Mouse (Mus musculus) embryo, embryonic 9.5 days (tissue): Measurements from ENCODE around the gene Aicda.
"Not testable (repeated sequence)": the region's sequence is repeated elsewhere in the genome, so short reads cannot be mapped to it uniquely, and the experiment has no call there.

Experiments
- DNase-seq: peaks from one replicate; pipeline ENCODE4 v3.0.0-alpha.2; 2017; ENCODE audit errors: extremely low spot score

The Aicda gene

DNA sequence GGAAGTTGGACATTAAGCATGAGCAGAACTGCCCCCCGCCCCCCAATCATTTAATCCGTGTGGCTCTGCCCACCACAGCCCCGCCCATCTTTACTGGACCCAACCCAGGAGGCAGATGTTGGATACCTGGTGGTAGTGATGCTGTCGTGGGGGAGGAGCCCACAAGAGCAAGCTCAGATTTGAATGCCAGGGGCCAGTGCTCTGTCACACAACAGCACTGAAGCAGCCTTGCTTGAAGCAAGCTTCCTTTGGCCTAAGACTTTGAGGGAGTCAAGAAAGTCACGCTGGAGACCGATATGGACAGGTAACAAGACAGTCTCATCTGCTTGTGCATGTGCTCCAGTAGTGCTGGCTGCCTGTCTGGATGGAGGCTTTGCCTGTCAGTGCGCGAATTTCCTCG lies at the start of gene Aicda:
TSS of gene Aicda (plus strand) at position 196 of the 400 bp plus-strand sequence.
- DNase-seq = no peak

DNA sequence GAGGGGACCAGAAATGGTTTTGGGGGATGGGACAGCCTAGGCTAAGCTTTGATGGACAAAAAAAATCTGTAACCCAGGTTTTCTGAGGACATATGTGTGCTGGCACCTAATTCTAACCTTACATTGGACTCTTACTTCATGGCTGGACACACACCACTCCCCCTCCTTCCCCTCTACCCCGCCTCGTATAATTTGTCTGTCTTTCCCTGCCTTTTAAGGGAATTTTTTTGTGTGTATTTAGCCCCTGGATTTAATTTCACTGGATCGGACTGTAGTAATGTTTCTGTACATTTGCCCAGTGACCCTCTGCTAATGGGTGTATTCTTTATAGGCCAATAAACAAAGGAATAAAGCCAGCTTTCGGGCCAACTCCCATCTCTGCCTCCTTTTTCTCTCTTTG lies 48.6 kb upstream of the Aicda start:
- no peak for DNase-seq

- no peak for DNase-seq
These were observed 48.1 kb upstream of the Aicda start, which contains the start of gene Mfap5 for GRCm38 (mm10) chr6:122505545-122505944. Gene Mfap5, plus strand, starts transcription at chr6:122505845.

DNA sequence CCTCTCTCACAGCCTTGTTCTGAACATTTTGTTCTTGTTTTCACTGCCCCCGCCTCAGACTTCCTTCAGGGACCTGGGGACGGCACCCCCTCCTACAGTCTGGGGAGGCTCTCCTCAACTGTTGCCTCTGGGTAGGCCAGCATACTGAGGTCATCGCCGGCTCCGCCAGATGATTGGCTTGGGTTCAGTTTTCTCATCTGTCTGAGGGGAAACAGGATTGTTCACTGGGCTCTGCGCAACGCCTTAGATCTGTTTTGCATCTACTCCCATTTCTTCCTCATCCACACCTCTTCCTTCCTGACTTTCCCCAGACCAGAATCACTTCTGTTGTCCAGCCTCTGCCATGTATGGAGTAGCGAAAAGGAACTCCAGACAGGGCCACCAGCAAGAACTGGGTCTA lies 45.1 kb upstream of the Aicda start:
- DNase-seq = no peak

- DNase-seq = no peak
These were observed 40.4 kb upstream of the Aicda start for GRCm38 (mm10) chr6:122512914-122513878.

- DNase-seq = no peak
These were observed 39.3 kb upstream of the Aicda start for GRCm38 (mm10) chr6:122514312-122514711.

- not testable (repeated sequence) for DNase-seq
These were observed 37.8 kb upstream of the Aicda start for GRCm38 (mm10) chr6:122515762-122516161.

GRCm38 (mm10) chr6:122517668-122518067 lies 35.9 kb upstream of the Aicda start:
- DNase-seq = no peak

DNA sequence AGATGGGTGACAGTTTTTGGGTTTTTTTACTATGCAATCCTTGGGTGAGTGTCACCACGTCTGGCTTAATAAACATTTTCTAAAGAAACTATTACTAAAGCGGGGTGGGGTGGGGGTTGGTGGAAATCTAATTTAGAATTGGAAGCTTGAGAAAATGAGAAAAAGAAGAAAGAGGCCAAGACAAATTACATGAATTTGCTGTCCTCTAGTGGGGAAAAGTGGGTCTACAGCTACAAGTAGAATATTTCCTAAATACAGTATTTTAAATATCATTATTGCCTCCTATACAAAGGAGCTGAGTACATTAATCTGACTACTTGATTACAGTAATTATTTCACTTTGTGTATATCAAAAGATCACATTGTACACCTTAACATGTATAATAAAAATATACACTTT lies 34.2 kb upstream of the Aicda start:
- DNase-seq = no peak

GRCm38 (mm10) chr6:122522595-122522994 lies 31.0 kb upstream of the Aicda start:
- peak; percentile 36 for DNase-seq

- no peak for DNase-seq
These were observed 30.3 kb upstream of the Aicda start for GRCm38 (mm10) chr6:122523289-122523688.

- no peak for DNase-seq
These were observed 26.0 kb upstream of the Aicda start for GRCm38 (mm10) chr6:122527596-122527995.

- no peak for DNase-seq
These were observed 25.5 kb upstream of the Aicda start for GRCm38 (mm10) chr6:122528136-122528535.

GRCm38 (mm10) chr6:122531466-122532174 lies 22.0 kb upstream of the Aicda start:
- DNase-seq = no peak

DNA sequence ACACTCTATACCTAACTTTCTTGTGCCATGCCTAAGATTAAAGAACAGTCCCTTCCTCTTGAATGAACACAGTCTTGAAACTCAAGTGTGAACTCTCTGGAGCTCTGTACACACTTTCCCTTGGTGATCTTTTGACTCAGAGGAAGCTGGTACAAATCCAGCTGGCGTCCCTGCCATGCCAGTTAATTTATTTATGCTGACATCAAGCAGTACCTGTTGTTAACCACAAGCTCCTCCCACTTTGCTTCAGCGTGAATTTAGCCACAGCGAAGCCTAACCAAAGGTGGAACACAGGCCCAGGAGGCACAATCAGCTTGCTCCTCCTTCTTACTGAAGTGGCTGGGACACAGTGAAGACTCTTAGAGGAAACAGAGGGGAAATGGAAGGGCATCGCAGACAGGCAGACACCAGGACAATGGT lies 20.7 kb upstream of the Aicda start:
- DNase-seq = peak; percentile 31

DNA sequence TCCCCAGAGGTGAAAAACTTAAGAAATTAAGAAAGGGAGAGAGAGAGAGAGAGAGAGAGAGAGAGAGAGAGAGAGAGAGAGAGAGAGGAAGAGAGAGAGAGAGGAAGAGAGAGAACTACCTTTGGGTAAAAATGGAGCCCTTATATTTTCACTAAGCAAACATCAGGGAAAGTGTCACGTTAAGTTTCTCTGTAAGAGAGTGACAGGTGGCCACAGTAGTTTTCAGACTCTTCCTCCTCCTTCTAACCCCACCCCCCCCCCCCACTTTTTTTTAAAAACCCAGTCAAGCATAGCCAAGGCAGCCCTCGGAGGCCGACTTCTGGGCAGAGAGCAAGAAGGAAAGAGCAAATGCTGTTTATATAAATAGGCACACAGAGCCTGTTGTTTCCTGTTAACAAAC lies 19.6 kb upstream of the Aicda start:
- DNase-seq = no peak

GRCm38 (mm10) chr6:122539564-122539963 lies 14.0 kb upstream of the Aicda start:
- DNase-seq = no peak

DNA sequence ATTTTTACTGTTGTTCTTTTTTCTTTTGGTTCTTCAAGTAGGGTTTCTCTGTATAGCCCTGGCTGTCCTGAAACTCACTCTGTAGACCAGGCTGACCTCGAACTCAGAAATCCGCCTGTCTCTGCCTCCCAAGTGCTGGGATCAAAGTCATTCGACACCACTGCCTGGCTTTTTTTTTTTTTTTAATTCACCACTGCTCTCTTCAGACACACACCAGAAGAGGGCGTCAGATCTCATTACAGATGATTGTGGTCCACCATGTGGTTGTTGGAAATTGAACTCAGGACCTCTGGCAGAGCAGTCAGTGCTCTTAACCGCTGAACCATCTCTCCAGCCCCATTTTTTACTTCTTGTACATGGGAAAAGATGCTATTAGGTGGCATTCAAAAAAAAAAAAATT lies 11.1 kb upstream of the Aicda start:
- not testable (repeated sequence) for DNase-seq

- no peak for DNase-seq
These were observed 10.0 kb upstream of the Aicda start for GRCm38 (mm10) chr6:122543574-122543973.

DNA sequence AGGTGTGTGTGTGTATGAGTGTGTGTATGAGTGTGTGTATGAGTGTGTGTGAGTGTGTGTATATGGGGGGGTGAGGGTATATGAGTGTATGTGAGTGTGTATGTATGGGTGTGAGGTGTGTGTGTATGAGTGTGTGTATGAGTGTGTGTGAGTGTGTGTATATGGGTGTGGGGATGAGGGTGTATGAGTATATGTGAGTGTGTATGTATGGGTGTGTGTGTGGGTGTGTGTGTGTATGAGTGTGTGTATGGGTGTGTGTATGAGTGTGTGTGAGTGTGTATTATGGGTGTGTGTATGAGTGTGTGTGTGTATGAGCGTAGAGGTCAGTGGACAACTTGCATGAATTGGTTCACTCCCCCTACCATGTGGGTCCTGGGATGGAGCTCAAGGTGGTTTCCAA lies 8.9 kb upstream of the Aicda start:
- DNase-seq = no peak

DNA sequence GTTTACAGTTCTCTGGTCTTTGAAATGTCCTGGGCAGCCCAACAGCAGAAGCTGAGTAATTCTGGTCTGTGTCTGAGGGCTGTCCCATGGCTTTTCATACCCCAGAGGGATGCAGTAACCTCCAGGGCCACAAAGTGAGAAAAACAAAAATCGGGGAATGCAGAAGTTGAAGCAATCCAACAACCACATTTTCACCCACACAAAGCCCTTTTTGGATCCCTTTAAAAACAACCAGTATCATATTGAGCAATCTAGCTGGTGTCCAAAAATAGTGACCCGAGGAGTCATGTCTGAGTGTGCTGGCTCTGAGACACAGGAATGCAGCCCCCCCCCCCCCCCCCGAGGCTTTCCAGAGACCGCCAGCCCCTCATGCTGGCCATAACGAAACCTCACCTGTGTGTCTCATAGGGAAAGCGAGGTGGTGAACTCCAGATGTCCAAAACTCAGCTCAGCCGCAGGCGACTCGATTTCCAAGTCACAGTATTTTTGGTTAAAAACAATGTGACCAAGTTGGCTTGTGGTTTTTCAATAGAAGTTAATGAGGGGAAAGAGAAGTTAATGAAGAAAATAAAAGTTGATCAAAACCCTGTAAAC lies 8.2 kb upstream of the Aicda start:
- no peak for DNase-seq

DNA sequence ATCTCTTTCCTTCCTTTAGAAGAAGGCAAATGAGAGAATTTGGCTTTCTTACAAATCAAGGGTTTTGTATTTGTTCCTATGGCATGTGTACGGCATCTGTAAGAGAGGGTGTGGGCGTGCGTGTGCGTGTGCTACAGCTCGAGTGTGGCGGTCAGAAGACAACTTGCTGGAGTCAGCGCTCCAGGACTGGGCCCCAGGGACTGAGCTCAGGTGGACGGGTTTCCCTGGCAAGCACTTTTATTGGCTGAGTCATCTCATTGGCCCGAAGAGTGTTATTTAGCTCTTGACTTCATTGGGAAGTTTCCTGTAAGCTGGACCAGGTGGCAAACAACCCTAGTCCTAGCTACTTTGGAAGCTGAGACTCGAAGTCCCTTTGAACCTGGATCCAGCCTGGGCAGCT lies 7.7 kb upstream of the Aicda start:
- no peak for DNase-seq
